Mouse (Mus musculus): ENCODE results near the gene Elp5. TPM values are rescaled to one million over a fixed set of nuclear protein-coding genes. Genes with fewer than 3 reads are reported as not detected.

Gene Elp5
- total and polyA plus RNA-seq, 3 experiments = 95.9 to 177 (median 119) TPM

- peaks cover 42 to 68% of the 10 kb centered on the region in 2 experiments for H3K36me3 ChIP-seq (replicated peaks in 1 of 2; ENCODE audit: control insufficient read depth in 1 of 2, insufficient read depth in 1 of 2, low read length in 1 of 2)
- no peak for TF ChIP-seq MAFK (IDR thresholded peaks at IDR 0.05; ENCODE audit: insufficient replicate concordance, low read length)
- TF ChIP-seq SMC3 (IDR thresholded peaks at IDR 0.05; ENCODE audit: low read depth, low read length) = no peak
- TF ChIP-seq IRF4 (IDR thresholded peaks at IDR 0.05; ENCODE audit: low read depth, low read length) = peak; percentile 96
- no peak for TF ChIP-seq MXI1 (IDR thresholded peaks at IDR 0.05; ENCODE audit: low read depth, low read length)
- TF ChIP-seq PAX5 (IDR thresholded peaks at IDR 0.05; ENCODE audit: low read length) = no peak
- no peak for TF ChIP-seq ZNF384 (IDR thresholded peaks at IDR 0.05; ENCODE audit: low read depth, low read length)
- peak; percentile 31 for TF ChIP-seq ELF1 (IDR thresholded peaks at IDR 0.05; ENCODE audit: low read depth, low read length)
- TF ChIP-seq SIN3A (IDR thresholded peaks at IDR 0.05; ENCODE audit: low read length) = peak; percentile 37; the same call in 1 of the 2 replicates
- TF ChIP-seq TCF12 (IDR thresholded peaks at IDR 0.05; ENCODE audit: low read depth, low read length) = peak; percentile 70
- TF ChIP-seq JUN (IDR thresholded peaks at IDR 0.05; ENCODE audit: insufficient read depth, low read depth, low read length) = peak; percentile 33; the same call in 1 of the 2 replicates
- peak; percentile 52; the same call in 1 of the 2 replicates for TF ChIP-seq POLR2AphosphoS2 (IDR thresholded peaks at IDR 0.05; ENCODE audit: low read depth, low read length)
- peak; percentile 74; the same call in 1 of the 2 replicates for TF ChIP-seq ETS1 (conservative IDR thresholded peaks at IDR 0.05; ENCODE audit: low read depth, low read length)
- no peak for TF ChIP-seq CHD1 (IDR thresholded peaks at IDR 0.05; ENCODE audit: low read depth, low read length)
- peak; percentile 63; the same call in 1 of the 2 replicates for TF ChIP-seq MAX (IDR thresholded peaks at IDR 0.05; ENCODE audit: low read length)
- TF ChIP-seq MYC (IDR thresholded peaks at IDR 0.05; ENCODE audit: low read depth, low read length) = peak; percentile 65
- TF ChIP-seq MEF2A (IDR thresholded peaks at IDR 0.05; ENCODE audit: borderline replicate concordance, low read depth, low read length) = peak; percentile 80
- peak; percentile 96 for TF ChIP-seq EP300 (IDR thresholded peaks at IDR 0.05; ENCODE audit: low read length)
- TF ChIP-seq ZC3H11A (IDR thresholded peaks at IDR 0.05; ENCODE audit: low read depth, low read length) = no peak
- 0 out of 2 replicates have a peak, but pooled peaks cover 2% of the 10 kb centered on the region for H3K79me2 ChIP-seq (replicated peaks; ENCODE audit: control insufficient read depth, extremely low read depth, insufficient read depth, poor library complexity, severe bottlenecking)
- no peaks in the 10 kb centered on the region for H3K27me3 ChIP-seq (replicated peaks)
- in situ Hi-C loops (cut with MboI; ENCODE audit: low pct_ligation_motif_present, low pct_unique_long_range_greater_than_20kb, low sequenced_read_pairs) (no loop called here), dilution Hi-C loops (cut with MboI; ENCODE audit: extremely low pct_ligation_motif_present, extremely low pct_unique_long_range_greater_than_20kb, low sequenced_read_pairs) (no loop called here)
- H3K4me2 ChIP-seq (ENCODE audit: insufficient read depth, low read depth, poor library complexity, severe bottlenecking) = peak overlapping the region; percentile 52
- H3K27ac ChIP-seq (ENCODE audit: insufficient read depth, low read depth) = peak overlapping the region; percentile 81
- H3K4me3 ChIP-seq (replicated peaks in 1 of 3; ENCODE audit: low read depth in 2 of 3, low read length in 2 of 3, poor library complexity in 1 of 3) = peak overlapping the region in 1 of 3 experiments; percentile 1
- no peak overlapping the region for H3K9ac ChIP-seq (ENCODE audit: insufficient read depth, low read depth)
- peaks cover 17% of the 10 kb centered on the region for H3K9me3 ChIP-seq (replicated peaks; ENCODE audit: low read length)
- H3K4me1 ChIP-seq (ENCODE audit: control insufficient read depth in 1 of 2, insufficient read depth in 2 of 2) = peaks cover 14 to 49% of the 10 kb centered on the region in 2 experiments
- peak; percentile 80 for DNase-seq (ENCODE audit: extremely low read depth)
Observed at GRCm38 (mm10) chr11:69970222-69970621, 12.1 kb downstream of the Elp5 start.

GRCm38 (mm10) chr11:69968793-69969192 lies 13.5 kb downstream of the Elp5 start:
- no peak for TF ChIP-seq TCF12 (IDR thresholded peaks at IDR 0.05; ENCODE audit: low read depth, low read length)
- TF ChIP-seq ZC3H11A (IDR thresholded peaks at IDR 0.05; ENCODE audit: low read depth, low read length) = no peak
- TF ChIP-seq NELFE (IDR thresholded peaks at IDR 0.05; ENCODE audit: low read depth, low read length) = no peak
- Histone ChIP-seq H3K4me2 (ENCODE audit: insufficient read depth, low read depth, poor library complexity, severe bottlenecking) (no peak overlapping the region), H3K4me1 (ENCODE audit: control insufficient read depth in 1 of 2, insufficient read depth in 2 of 2) (peaks cover 14 to 49% of the 10 kb centered on the region in 2 experiments), H3K9ac (ENCODE audit: insufficient read depth, low read depth) (no peak overlapping the region), H3K27me3 (replicated peaks) (no peaks in the 10 kb centered on the region), H3K27ac (ENCODE audit: insufficient read depth, low read depth) (no peak overlapping the region), H3K9me3 (replicated peaks; ENCODE audit: low read length) (peaks cover 24% of the 10 kb centered on the region), H3K79me2 (replicated peaks; ENCODE audit: control insufficient read depth, extremely low read depth, insufficient read depth, poor library complexity, severe bottlenecking) (0 out of 2 replicates have a peak, but pooled peaks cover 2% of the 10 kb centered on the region), H3K4me3 (replicated peaks in 1 of 3; ENCODE audit: low read depth in 2 of 3, low read length in 2 of 3, poor library complexity in 1 of 3) (no peak overlapping the region), H3K36me3 (replicated peaks in 1 of 2; ENCODE audit: control insufficient read depth in 1 of 2, insufficient read depth in 1 of 2, low read length in 1 of 2) (peaks cover 31 to 53% of the 10 kb centered on the region in 2 experiments)
- no peak for DNase-seq (ENCODE audit: extremely low read depth)
- dilution Hi-C loops (cut with MboI; ENCODE audit: extremely low pct_ligation_motif_present, extremely low pct_unique_long_range_greater_than_20kb, low sequenced_read_pairs) (no loop called here), in situ Hi-C loops (cut with MboI; ENCODE audit: low pct_ligation_motif_present, low pct_unique_long_range_greater_than_20kb, low sequenced_read_pairs) (no loop called here)
